Mouse (Mus musculus) MEL (cell line): ENCODE measurements around the gene Ezh2.

ENCODE experiments used
- BHLHE40 ChIP-seq: IDR thresholded peaks from 2 replicates; pipeline ENCODE4 v1.6.1; 2012; ENCODE audit warnings: low read depth, mild to moderate bottlenecking, inconsistent platforms, low read length, improper control_type of control experiment, borderline replicate concordance
- CTCF ChIP-seq, 3 experiments: IDR thresholded peaks in 2 of 3; conservative IDR thresholded peaks in 1 of 3; 2 replicates each; pipeline ENCODE4 v1.5.1; 2011 to 2012; ENCODE audit warnings: low read length in 3 of 3, low read depth in 2 of 3, mild to moderate bottlenecking in 2 of 3, improper control_type of control experiment in 1 of 3, inconsistent platforms in 1 of 3, mixed read lengths in 1 of 3, moderate library complexity in 1 of 3; ENCODE audit not compliant: control insufficient read depth in 1 of 3, insufficient read depth in 1 of 3, poor library complexity in 1 of 3, severe bottlenecking in 1 of 3
- E2F4 ChIP-seq: IDR thresholded peaks from 2 replicates; pipeline ENCODE4 v1.6.1; 2011; ENCODE audit warnings: low read depth, low read length, improper control_type of control experiment, borderline replicate concordance
- USF1 ChIP-seq: IDR thresholded peaks from 2 replicates; pipeline ENCODE4 v1.6.1; 2014; ENCODE audit warnings: low read depth, mild to moderate bottlenecking, inconsistent platforms, low read length, improper control_type of control experiment, moderate library complexity

GRCm38 (mm10) chr6:47552280-47552679 is 42.9 kb downstream of the Ezh2 start:
- TF ChIP-seq CTCF (IDR thresholded peaks at IDR 0.05 in 2 of 3, conservative IDR thresholded peaks at IDR 0.05 in 1 of 3; ENCODE audit: control insufficient read depth in 1 of 3, insufficient read depth in 1 of 3, low read depth in 2 of 3, low read length in 3 of 3, poor library complexity in 1 of 3, severe bottlenecking in 1 of 3) (no peak), USF1 (no peak), E2F4 (no peak), BHLHE40 (no peak)
